Mouse (Mus musculus): ENCODE data around the gene Nrxn2.

DNA sequence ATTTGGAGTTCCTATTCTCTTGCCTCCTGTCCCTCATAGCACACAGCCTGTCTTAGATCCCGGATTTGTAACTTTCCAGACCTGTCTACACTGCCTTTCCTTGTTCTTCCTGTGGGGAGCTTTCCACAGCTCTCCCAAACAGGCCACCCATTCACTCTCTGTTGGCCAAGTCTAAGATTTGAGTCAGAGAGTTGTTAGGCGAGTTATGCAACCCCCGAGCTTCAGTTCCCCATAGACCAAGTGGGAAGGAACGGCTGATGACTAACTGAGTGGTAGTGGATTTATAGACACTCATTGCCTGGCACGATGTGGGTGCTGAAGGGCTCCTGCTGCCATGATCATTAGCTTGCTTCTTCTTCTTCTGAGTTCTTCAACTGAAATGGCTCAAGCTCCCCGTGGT is 41.0 kb downstream of the Nrxn2 start:
- no peak for TF ChIP-seq CHD2 (IDR thresholded peaks at IDR 0.05; ENCODE audit: low read depth, low read length)
- no peak for TF ChIP-seq ZNF384 (IDR thresholded peaks at IDR 0.05; ENCODE audit: low read depth, low read length)
